ENCODE assay signal across 21 mouse cellular contexts in the genomic region with DNA sequence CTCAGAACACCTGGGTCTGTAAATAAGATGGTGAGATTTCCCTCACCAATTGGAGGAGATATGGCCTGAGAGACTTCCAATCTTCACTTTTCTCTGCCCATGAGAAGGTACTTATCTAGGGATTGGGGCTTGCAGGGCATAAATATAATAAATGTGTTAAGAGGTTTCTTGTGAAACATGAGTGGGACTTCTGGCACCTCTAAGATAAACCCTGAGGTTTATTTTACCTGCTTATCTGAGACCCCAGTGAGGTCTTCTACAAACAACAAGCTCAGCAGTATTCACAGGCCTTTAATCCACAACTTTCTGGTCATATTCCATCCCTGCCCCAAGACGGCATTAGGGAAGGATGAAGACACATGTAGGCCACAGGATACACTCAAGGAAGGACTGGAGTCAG. TPM values are rescaled to one million over a fixed set of nuclear protein-coding genes. Genes with fewer than 3 reads are reported as not detected.
DNase-seq lines count a peak whose midpoint lies in the region; ATAC-seq and TF ChIP-seq lines count a peak whose summit lies in the region.
"Had no signal": no experiment of that assay in that cellular context is flagged by ENCODE, and none has a peak within 500 bp of the region (broad histone marks: within the 10 kb centered on the region; RNA-seq: fewer than 3 reads in every experiment).

No protein-coding gene starts in this region.

- H3K27ac ChIP-seq in liver, embryonic 11.5 days (ENCODE audit: low read depth, low read length) = no peak overlapping the region
- peak overlapping the region; percentile 90 for H3K27ac ChIP-seq in liver, embryonic 13.5 days
- H3K27ac ChIP-seq in liver, postnatal 0 days (ENCODE audit: low read depth) = no peak overlapping the region
- H3K27ac ChIP-seq: embryonic facial prominence, embryonic 10.5 days; forebrain, embryonic 10.5 days; heart, adult 2 months; heart, embryonic 15.5 days; hindbrain, embryonic 13.5 days; hindbrain, postnatal 0 days had no signal

- TF ChIP-seq EP300 in liver, postnatal 0 days (IDR thresholded peaks at IDR 0.05; ENCODE audit: low read depth) = peak; percentile 78

- no peak for DNase-seq in liver, embryonic 11.5 days (ENCODE audit: low spot score)
- DNase-seq in liver = no peak
- DNase-seq in liver, embryonic 13.5 days = no peak
- no peak for DNase-seq in liver, postnatal 0 days
- no peak for DNase-seq in cerebellum, adult 11-12 months
- DNase-seq in cerebellum, adult 9-10 months = no peak
- DNase-seq: adrenal gland, adult 8-10 months; adrenal gland, postnatal 36 days; cerebellum, adult 11 months; cerebellum, postnatal 10 days; gastrocnemius, postnatal 10 days; heart, adult 2 months; heart, postnatal 14 days had no signal

- H3K9me3 ChIP-seq in liver, embryonic 11.5 days (ENCODE audit: control insufficient read depth, low read length) = no peaks in the 10 kb centered on the region
- H3K9me3 ChIP-seq in liver, embryonic 13.5 days (replicated peaks) = no peaks in the 10 kb centered on the region
- H3K9me3 ChIP-seq in liver, postnatal 0 days (ENCODE audit: low read length) = no peaks in the 10 kb centered on the region
- H3K9me3 ChIP-seq: embryonic facial prominence, embryonic 10.5 days; forebrain, embryonic 10.5 days; heart, embryonic 15.5 days; hindbrain, embryonic 13.5 days had no signal

- no peaks in the 10 kb centered on the region for H3K27me3 ChIP-seq in liver, embryonic 11.5 days (replicated peaks; ENCODE audit: control insufficient read depth, insufficient read depth, low read length)
- no peaks in the 10 kb centered on the region for H3K27me3 ChIP-seq in liver, embryonic 13.5 days
- no peaks in the 10 kb centered on the region for H3K27me3 ChIP-seq in liver, postnatal 0 days (ENCODE audit: insufficient read depth, low read length)
- H3K27me3 ChIP-seq: CH12.LX; heart, embryonic 15.5 days; hindbrain, embryonic 13.5 days had no signal

- TF ChIP-seq CTCF in liver, postnatal 0 days (IDR thresholded peaks at IDR 0.05; ENCODE audit: low read depth) = no peak

- H3K4me1 ChIP-seq in liver, embryonic 11.5 days (replicated peaks; ENCODE audit: control insufficient read depth, insufficient read depth, low read length) = peaks cover 18% of the 10 kb centered on the region
- peaks cover 50% of the 10 kb centered on the region for H3K4me1 ChIP-seq in liver, embryonic 13.5 days (replicated peaks)
- peaks cover 5% of the 10 kb centered on the region; the same call in 1 of the 2 replicates for H3K4me1 ChIP-seq in liver, postnatal 0 days (ENCODE audit: insufficient read depth)
- H3K4me1 ChIP-seq: embryonic facial prominence, embryonic 10.5 days; forebrain, embryonic 10.5 days; heart, embryonic 15.5 days; hindbrain, embryonic 13.5 days had no signal

- H3K4me3 ChIP-seq in liver, embryonic 11.5 days (ENCODE audit: low read depth, low read length) = no peak overlapping the region
- H3K4me3 ChIP-seq in liver, embryonic 13.5 days (replicated peaks) = no peak overlapping the region
- no peak overlapping the region for H3K4me3 ChIP-seq in liver, postnatal 0 days (ENCODE audit: low read depth, low read length)
- H3K4me3 ChIP-seq: embryonic facial prominence, embryonic 10.5 days; forebrain, embryonic 10.5 days; heart, adult 2 months; heart, embryonic 15.5 days; hindbrain, embryonic 13.5 days had no signal

- H3K4me2 ChIP-seq in liver, embryonic 11.5 days = 0 out of 2 replicates have a peak overlapping the region, but pooled peaks have one; percentile 1
- no peak overlapping the region for H3K4me2 ChIP-seq in liver, embryonic 13.5 days
- H3K4me2 ChIP-seq in liver, postnatal 0 days (ENCODE audit: low read depth, low read length) = no peak overlapping the region
- H3K4me2 ChIP-seq: heart, embryonic 11.5 days; heart, embryonic 15.5 days; hindbrain, embryonic 13.5 days had no signal

- H3K9ac ChIP-seq in liver, embryonic 11.5 days (ENCODE audit: low read depth, low read length) = no peak overlapping the region
- peak overlapping the region; percentile 40 for H3K9ac ChIP-seq in liver, embryonic 13.5 days
- no peak overlapping the region for H3K9ac ChIP-seq in liver, postnatal 0 days (replicated peaks)
- H3K9ac ChIP-seq: heart, embryonic 15.5 days; hindbrain, embryonic 13.5 days had no signal

- 59% methylated on average over 1 of the region's 1 CpGs for WGBS in liver, embryonic 11.5 days
- WGBS in liver, embryonic 13.5 days (ENCODE audit: insufficient replicate concordance) = 60% methylated on average over 1 of the region's 1 CpGs
- WGBS in liver, postnatal 0 days (ENCODE audit: insufficient replicate concordance) = 78% methylated on average over 1 of the region's 1 CpGs

- ATAC-seq in liver, embryonic 11.5 days (replicated peaks; ENCODE audit: low FRiP score) = peak; percentile 63
- peak; percentile 22; the same call in 1 of the 2 replicates for ATAC-seq in liver, embryonic 13.5 days (ENCODE audit: low read depth)
- 0 out of 2 replicates have a peak, but pooled peaks have one; percentile 12 for ATAC-seq in liver, postnatal 0 days
- ATAC-seq: forebrain, embryonic 16.5 days; hindbrain, postnatal 0 days had no signal

- peaks cover 8% of the 10 kb centered on the region; the same call in 1 of the 2 replicates for H3K36me3 ChIP-seq in liver, embryonic 11.5 days (ENCODE audit: control insufficient read depth, insufficient read depth, low read length)
- peaks cover 61% of the 10 kb centered on the region for H3K36me3 ChIP-seq in liver, embryonic 13.5 days
- H3K36me3 ChIP-seq in liver, postnatal 0 days (replicated peaks; ENCODE audit: insufficient read depth, low read length) = peaks cover 46% of the 10 kb centered on the region

RNA-seq across cellular contexts. Expression of gene Ddrgk1, which starts 10.7 kb away (rescaled TPM):
- 61.2 and 62.9 TPM in 2 replicates for polyA plus RNA-seq in liver, embryonic 11.5 days (2014; fragmentation: Nextera tagmentation; extraction: Ambion mirVana)
- polyA plus RNA-seq in liver, embryonic 13.5 days (2015; fragmentation: Nextera tagmentation; extraction: Ambion mirVana) = 41.7 and 43.6 TPM in 2 replicates
- polyA plus RNA-seq in liver, postnatal 0 days (2015; fragmentation: Nextera tagmentation; extraction: Ambion mirVana) = 71.4 and 71.8 TPM in 2 replicates

RNA-seq across cellular contexts. Expression of gene Lzts3, which starts 11.2 kb away (rescaled TPM):
- polyA plus RNA-seq in liver, embryonic 11.5 days (2014; fragmentation: Nextera tagmentation; extraction: Ambion mirVana) = 0.36 and 0.38 TPM in 2 replicates
- polyA plus RNA-seq in liver, embryonic 13.5 days (2015; fragmentation: Nextera tagmentation; extraction: Ambion mirVana) = 0.95 and 1.3 TPM in 2 replicates
- 1.2 TPM in 2 replicates for polyA plus RNA-seq in liver, postnatal 0 days (2015; fragmentation: Nextera tagmentation; extraction: Ambion mirVana)

RNA-seq across cellular contexts. Expression of gene Itpa, which starts 13.7 kb away (rescaled TPM):
- 105 and 106 TPM in 2 replicates for polyA plus RNA-seq in liver, embryonic 11.5 days (2014; fragmentation: Nextera tagmentation; extraction: Ambion mirVana)
- 66.5 and 78.5 TPM in 2 replicates for polyA plus RNA-seq in liver, embryonic 13.5 days (2015; fragmentation: Nextera tagmentation; extraction: Ambion mirVana)
- 30.4 and 31.2 TPM in 2 replicates for polyA plus RNA-seq in liver, postnatal 0 days (2015; fragmentation: Nextera tagmentation; extraction: Ambion mirVana)

RNA-seq across cellular contexts. Expression of gene Ubox5, which starts 23.9 kb away (rescaled TPM):
- 14.4 and 14.8 TPM in 2 replicates for polyA plus RNA-seq in liver, embryonic 11.5 days (2014; fragmentation: Nextera tagmentation; extraction: Ambion mirVana)
- 6.2 and 6.5 TPM in 2 replicates for polyA plus RNA-seq in liver, embryonic 13.5 days (2015; fragmentation: Nextera tagmentation; extraction: Ambion mirVana)
- 2.6 TPM in 2 replicates for polyA plus RNA-seq in liver, postnatal 0 days (2015; fragmentation: Nextera tagmentation; extraction: Ambion mirVana)

RNA-seq across cellular contexts. Expression of gene Fastkd5, which starts 23.9 kb away (rescaled TPM):
- polyA plus RNA-seq in liver, embryonic 11.5 days (2014; fragmentation: Nextera tagmentation; extraction: Ambion mirVana) = 26.3 and 30.8 TPM in 2 replicates
- 12.0 and 16.8 TPM in 2 replicates for polyA plus RNA-seq in liver, embryonic 13.5 days (2015; fragmentation: Nextera tagmentation; extraction: Ambion mirVana)
- polyA plus RNA-seq in liver, postnatal 0 days (2015; fragmentation: Nextera tagmentation; extraction: Ambion mirVana) = 5.9 and 7.2 TPM in 2 replicates

Comparison
In these comparisons a context has a peak if more than half of its experiments do, and no peak if none do; other contexts are left out.
1. ATAC-seq: peak in every context shown above with its lines; median percentile 63 in liver, embryonic 11.5 days; 22 in liver, embryonic 13.5 days; 12 in liver, postnatal 0 days.